Mouse (Mus musculus): Measurements from ENCODE around the gene Rassf5. TPM values are rescaled to one million over a fixed set of nuclear protein-coding genes. Genes with fewer than 3 reads are reported as not detected.

The Rassf5 gene
- polyA plus RNA-seq, 1 experiment: 98.8 TPM

GRCm38 (mm10) chr1:131187856-131188255 is 57.2 kb downstream of the Rassf5 start:
- WGBS: 73% methylated on average over 5 of the region's 5 CpGs
- Histone ChIP-seq H3K36me3 (ENCODE audit: control insufficient read depth, insufficient read depth, low read length) (peaks cover 12% of the 10 kb centered on the region), H3K4me1 (replicated peaks; ENCODE audit: control insufficient read depth, insufficient read depth, low read length) (peaks cover 61% of the 10 kb centered on the region), H3K4me3 (ENCODE audit: control insufficient read depth, insufficient read depth, low read length) (no peak overlapping the region), H3K27me3 (ENCODE audit: control insufficient read depth, insufficient read depth, low read length) (no peaks in the 10 kb centered on the region), H3K27ac (ENCODE audit: control insufficient read depth, insufficient read depth, low read length) (peak overlapping the region; percentile 7; the same call in 1 of the 2 replicates)
- DNase-seq: no peak
- TF ChIP-seq POLR2A (IDR thresholded peaks at IDR 0.05; ENCODE audit: control insufficient read depth, extremely low read depth, insufficient read depth, low read length, poor library complexity): no peak
- TF ChIP-seq CTCF (IDR thresholded peaks at IDR 0.05; ENCODE audit: borderline replicate concordance, control insufficient read depth, extremely low read depth, insufficient read depth, low read length, poor library complexity): no peak

- H3K27me3 ChIP-seq (ENCODE audit: control insufficient read depth, insufficient read depth, low read length): no peaks in the 10 kb centered on the region
- 83% methylated on average over 6 of the region's 6 CpGs for WGBS
- TF ChIP-seq POLR2A (IDR thresholded peaks at IDR 0.05; ENCODE audit: control insufficient read depth, extremely low read depth, insufficient read depth, low read length, poor library complexity) (no peak), CTCF (IDR thresholded peaks at IDR 0.05; ENCODE audit: borderline replicate concordance, control insufficient read depth, extremely low read depth, insufficient read depth, low read length, poor library complexity) (no peak)
- peaks cover 12% of the 10 kb centered on the region for H3K36me3 ChIP-seq (ENCODE audit: control insufficient read depth, insufficient read depth, low read length)
- H3K4me1 ChIP-seq (replicated peaks; ENCODE audit: control insufficient read depth, insufficient read depth, low read length): peaks cover 59% of the 10 kb centered on the region
- no peak for DNase-seq
- no peak overlapping the region for H3K27ac ChIP-seq (ENCODE audit: control insufficient read depth, insufficient read depth, low read length)
- H3K4me3 ChIP-seq (ENCODE audit: control insufficient read depth, insufficient read depth, low read length): no peak overlapping the region
Measured at GRCm38 (mm10) chr1:131186995-131187394, 58.1 kb downstream of the Rassf5 start.

GRCm38 (mm10) chr1:131185821-131186506 is 59.1 kb downstream of the Rassf5 start:
- peaks cover 61% of the 10 kb centered on the region for H3K4me1 ChIP-seq (replicated peaks; ENCODE audit: control insufficient read depth, insufficient read depth, low read length)
- H3K36me3 ChIP-seq (ENCODE audit: control insufficient read depth, insufficient read depth, low read length): peaks cover 20% of the 10 kb centered on the region
- TF ChIP-seq POLR2A (IDR thresholded peaks at IDR 0.05; ENCODE audit: control insufficient read depth, extremely low read depth, insufficient read depth, low read length, poor library complexity) (no peak), CTCF (IDR thresholded peaks at IDR 0.05; ENCODE audit: borderline replicate concordance, control insufficient read depth, extremely low read depth, insufficient read depth, low read length, poor library complexity) (no peak)
- no peak for DNase-seq
- H3K4me3 ChIP-seq (ENCODE audit: control insufficient read depth, insufficient read depth, low read length): no peak overlapping the region
- no peak overlapping the region for H3K27ac ChIP-seq (ENCODE audit: control insufficient read depth, insufficient read depth, low read length)
- no peaks in the 10 kb centered on the region for H3K27me3 ChIP-seq (ENCODE audit: control insufficient read depth, insufficient read depth, low read length)
- WGBS: 87% methylated on average over 13 of the region's 13 CpGs

- no peak for TF ChIP-seq CTCF (IDR thresholded peaks at IDR 0.05; ENCODE audit: borderline replicate concordance, control insufficient read depth, extremely low read depth, insufficient read depth, low read length, poor library complexity)
- TF ChIP-seq POLR2A (IDR thresholded peaks at IDR 0.05; ENCODE audit: control insufficient read depth, extremely low read depth, insufficient read depth, low read length, poor library complexity): no peak
- Histone ChIP-seq H3K4me3 (ENCODE audit: control insufficient read depth, insufficient read depth, low read length) (no peak overlapping the region), H3K4me1 (replicated peaks; ENCODE audit: control insufficient read depth, insufficient read depth, low read length) (peaks cover 59% of the 10 kb centered on the region), H3K27me3 (ENCODE audit: control insufficient read depth, insufficient read depth, low read length) (no peaks in the 10 kb centered on the region), H3K27ac (ENCODE audit: control insufficient read depth, insufficient read depth, low read length) (no peak overlapping the region), H3K36me3 (ENCODE audit: control insufficient read depth, insufficient read depth, low read length) (peaks cover 25% of the 10 kb centered on the region)
- no peak for DNase-seq
- 70% methylated on average over 8 of the region's 8 CpGs for WGBS
Measured at GRCm38 (mm10) chr1:131184956-131185660, 60.0 kb downstream of the Rassf5 start.

- WGBS: 38% methylated on average over 9 of the region's 9 CpGs
- Histone ChIP-seq H3K36me3 (ENCODE audit: control insufficient read depth, insufficient read depth, low read length) (peaks cover 32% of the 10 kb centered on the region), H3K27me3 (ENCODE audit: control insufficient read depth, insufficient read depth, low read length) (no peaks in the 10 kb centered on the region), H3K4me3 (ENCODE audit: control insufficient read depth, insufficient read depth, low read length) (no peak overlapping the region), H3K27ac (ENCODE audit: control insufficient read depth, insufficient read depth, low read length) (peak overlapping the region; percentile 39; the same call in 1 of the 2 replicates), H3K4me1 (replicated peaks; ENCODE audit: control insufficient read depth, insufficient read depth, low read length) (peaks cover 54% of the 10 kb centered on the region)
- TF ChIP-seq CTCF (IDR thresholded peaks at IDR 0.05; ENCODE audit: borderline replicate concordance, control insufficient read depth, extremely low read depth, insufficient read depth, low read length, poor library complexity): no peak
- TF ChIP-seq POLR2A (IDR thresholded peaks at IDR 0.05; ENCODE audit: control insufficient read depth, extremely low read depth, insufficient read depth, low read length, poor library complexity): no peak
- DNase-seq: no peak
Measured at GRCm38 (mm10) chr1:131184253-131184955, 60.7 kb downstream of the Rassf5 start.

- Histone ChIP-seq H3K4me3 (ENCODE audit: control insufficient read depth, insufficient read depth, low read length) (no peak overlapping the region), H3K27me3 (ENCODE audit: control insufficient read depth, insufficient read depth, low read length) (no peaks in the 10 kb centered on the region), H3K36me3 (ENCODE audit: control insufficient read depth, insufficient read depth, low read length) (peaks cover 39% of the 10 kb centered on the region), H3K4me1 (replicated peaks; ENCODE audit: control insufficient read depth, insufficient read depth, low read length) (peaks cover 42% of the 10 kb centered on the region), H3K27ac (ENCODE audit: control insufficient read depth, insufficient read depth, low read length) (no peak overlapping the region)
- TF ChIP-seq CTCF (IDR thresholded peaks at IDR 0.05; ENCODE audit: borderline replicate concordance, control insufficient read depth, extremely low read depth, insufficient read depth, low read length, poor library complexity): no peak
- no peak for TF ChIP-seq POLR2A (IDR thresholded peaks at IDR 0.05; ENCODE audit: control insufficient read depth, extremely low read depth, insufficient read depth, low read length, poor library complexity)
- DNase-seq: no peak
- 37% methylated on average over 7 of the region's 7 CpGs for WGBS
Measured at GRCm38 (mm10) chr1:131183201-131183600, 61.9 kb downstream of the Rassf5 start.
